Mouse (Mus musculus) midbrain, embryonic 13.5 days (tissue): ENCODE measurements around the gene Snap23. TPM values are rescaled to one million over a fixed set of nuclear protein-coding genes. Genes with fewer than 3 reads are reported as not detected.

Experiments used
- ATAC-seq: fragments of 200-750 bp; cut with Nextera tagmentation; 2 replicates; pipeline ENCODE4 v1.8.0; 2017; ENCODE audit warnings: mild to moderate bottlenecking, moderate TSS enrichment, moderate library complexity
- H3K27ac ChIP-seq: fragments of 300-500 bp; sonication (generic); 2 replicates; pipeline ENCODE4 v1.5.1; 2015; ENCODE audit warnings: inconsistent platforms, mild to moderate bottlenecking, moderate library complexity
- H3K27me3 ChIP-seq: fragments of 300-500 bp; sonication (generic); 2 replicates; pipeline ENCODE4 v1.6.1; 2015; ENCODE audit warnings: mild to moderate bottlenecking, inconsistent platforms
- H3K36me3 ChIP-seq: fragments of 300-500 bp; sonication (generic); 2 replicates; pipeline ENCODE4 v1.6.1; 2015; ENCODE audit warnings: mild to moderate bottlenecking, inconsistent platforms
- H3K4me1 ChIP-seq: fragments of 300-500 bp; sonication (generic); replicated peaks from 2 replicates; pipeline ENCODE4 v1.6.1; 2015; ENCODE audit warnings: inconsistent platforms
- H3K4me2 ChIP-seq: fragments of 300-500 bp; sonication (generic); replicated peaks from 2 replicates; pipeline ENCODE4 v1.6.1; 2015; ENCODE audit warnings: moderate library complexity, mild to moderate bottlenecking, inconsistent platforms
- H3K4me3 ChIP-seq: fragments of 300-500 bp; sonication (generic); replicated peaks from 2 replicates; pipeline ENCODE4 v1.5.1; 2015; ENCODE audit warnings: mild to moderate bottlenecking, inconsistent platforms
- H3K9ac ChIP-seq: fragments of 300-500 bp; sonication (generic); replicated peaks from 2 replicates; pipeline ENCODE4 v1.6.1; 2015; ENCODE audit warnings: mild to moderate bottlenecking, inconsistent platforms
- H3K9me3 ChIP-seq: fragments of 300-500 bp; sonication (generic); 2 replicates; pipeline ENCODE4 v1.6.1; 2016; ENCODE audit warnings: mild to moderate bottlenecking, inconsistent platforms
- WGBS: fragments of 180-500 bp; shearing (Covaris S2); methylation state at CpG from one replicate; pipeline ENCODE4 v1.1.7; 2015; 5-methylcytosine and 5-hydroxymethylcytosine counted together
- polyA plus RNA-seq: library from polyadenylated mRNA; unstranded; fragments of >200 nt; fragmentation: Nextera tagmentation; extraction: Ambion mirVana; gene quantifications from 2 replicates; pipeline ENCODE4 v1.2.1, GENCODE M21; 2015

Gene Snap23
- polyA plus RNA-seq, 1 experiment from 2014 or later, result 20.2 TPM

GRCm38 (mm10) chr2:120597734-120598133, 30.3 kb downstream of the Snap23 start:
- Histone ChIP-seq H3K4me2 (no peak overlapping the region), H3K4me3 (no peak overlapping the region), H3K9me3 (no peaks in the 10 kb centered on the region), H3K4me1 (no peaks in the 10 kb centered on the region), H3K27ac (no peak overlapping the region), H3K27me3 (no peaks in the 10 kb centered on the region), H3K36me3 (peaks cover 65% of the 10 kb centered on the region), H3K9ac (no peak overlapping the region)
- WGBS, result 93% methylated on average over 2 of the region's 2 CpGs
- no peak for ATAC-seq

GRCm38 (mm10) chr2:120599506-120599905, 32.0 kb downstream of the Snap23 start:
- Histone ChIP-seq H3K9ac (no peak overlapping the region), H3K4me3 (no peak overlapping the region), H3K4me2 (no peak overlapping the region), H3K4me1 (no peaks in the 10 kb centered on the region), H3K9me3 (no peaks in the 10 kb centered on the region), H3K36me3 (peaks cover 68% of the 10 kb centered on the region), H3K27me3 (no peaks in the 10 kb centered on the region), H3K27ac (no peak overlapping the region)
- 95% methylated on average over 4 of the region's 4 CpGs for WGBS
- ATAC-seq, result no peak

- H3K9ac ChIP-seq, result no peak overlapping the region
- H3K36me3 ChIP-seq, result peaks cover 32% of the 10 kb centered on the region
- no peaks in the 10 kb centered on the region for H3K27me3 ChIP-seq
- no peaks in the 10 kb centered on the region for H3K9me3 ChIP-seq
- no peak for ATAC-seq
- H3K4me2 ChIP-seq, result no peak overlapping the region
- H3K4me1 ChIP-seq, result peaks cover 25% of the 10 kb centered on the region
- 87% methylated on average over 6 of the region's 6 CpGs for WGBS
- H3K27ac ChIP-seq, result no peak overlapping the region
- H3K4me3 ChIP-seq, result no peak overlapping the region
These were observed 38.7 kb downstream of the Snap23 start for GRCm38 (mm10) chr2:120606021-120606690.

- Histone ChIP-seq H3K9me3 (no peaks in the 10 kb centered on the region), H3K4me2 (peak within 1 kb of the TSS; percentile 90), H3K4me1 (peaks cover 26% of the 10 kb centered on the region), H3K9ac (peak within 1 kb of the TSS; percentile 87), H3K4me3 (peak within 1 kb of the TSS; percentile 88), H3K36me3 (peaks cover 28% of the 10 kb centered on the region; the same call in 1 of the 2 replicates), H3K27ac (peak within 1 kb of the TSS; percentile 93), H3K27me3 (no peaks in the 10 kb centered on the region)
- under 1% methylated on average over 52 of the region's 52 CpGs for WGBS
- peak; percentile 98 for ATAC-seq
These were observed 41.6 kb downstream of the Snap23 start, which contains the start of the genes Haus2 and Lrrc57 for GRCm38 (mm10) chr2:120608830-120609723. TSS of gene Haus2 (plus strand) at chr2:120609383. TSS of gene Lrrc57 (minus strand) at chr2:120609520.

GRCm38 (mm10) chr2:120616279-120617163, 49.0 kb downstream of the Snap23 start:
- no peak for ATAC-seq
- no peak overlapping the region for H3K4me2 ChIP-seq
- H3K27me3 ChIP-seq, result no peaks in the 10 kb centered on the region
- H3K4me3 ChIP-seq, result no peak overlapping the region
- H3K9ac ChIP-seq, result no peak overlapping the region
- peaks cover 56% of the 10 kb centered on the region for H3K36me3 ChIP-seq
- no peak overlapping the region for H3K27ac ChIP-seq
- no peaks in the 10 kb centered on the region for H3K4me1 ChIP-seq
- WGBS, result 93% methylated on average over 5 of the region's 5 CpGs
- no peaks in the 10 kb centered on the region for H3K9me3 ChIP-seq

GRCm38 (mm10) chr2:120619538-120619937, 52.1 kb downstream of the Snap23 start:
- no peak overlapping the region for H3K4me2 ChIP-seq
- H3K27ac ChIP-seq, result no peak overlapping the region
- no peaks in the 10 kb centered on the region for H3K27me3 ChIP-seq
- H3K36me3 ChIP-seq, result peaks cover 42% of the 10 kb centered on the region
- ATAC-seq, result no peak
- no peaks in the 10 kb centered on the region for H3K9me3 ChIP-seq
- WGBS, result 100% methylated on average over 1 of the region's 1 CpGs
- H3K9ac ChIP-seq, result no peak overlapping the region
- H3K4me1 ChIP-seq, result no peaks in the 10 kb centered on the region
- no peak overlapping the region for H3K4me3 ChIP-seq

GRCm38 (mm10) chr2:120622920-120623319, 55.4 kb downstream of the Snap23 start:
- no peaks in the 10 kb centered on the region for H3K9me3 ChIP-seq
- no peak overlapping the region for H3K4me3 ChIP-seq
- ATAC-seq, result no peak
- H3K27ac ChIP-seq, result no peak overlapping the region
- peaks cover 19% of the 10 kb centered on the region for H3K36me3 ChIP-seq
- no peak overlapping the region for H3K4me2 ChIP-seq
- no peaks in the 10 kb centered on the region for H3K27me3 ChIP-seq
- H3K9ac ChIP-seq, result no peak overlapping the region
- H3K4me1 ChIP-seq, result no peaks in the 10 kb centered on the region

GRCm38 (mm10) chr2:120628076-120628865, 60.8 kb downstream of the Snap23 start:
- 34% methylated on average over 10 of the region's 10 CpGs for whole genome bisulfite sequencing
- H3K9me3 ChIP-seq, result no peaks in the 10 kb centered on the region
- H3K4me3 ChIP-seq, result peak overlapping the region; percentile 60
- H3K4me1 ChIP-seq, result peaks cover 15% of the 10 kb centered on the region
- ATAC-seq, result peak; percentile 48
- H3K27me3 ChIP-seq, result no peaks in the 10 kb centered on the region
- no peaks in the 10 kb centered on the region; the same call in 1 of the 2 replicates for H3K36me3 ChIP-seq
- peak overlapping the region; percentile 66 for H3K4me2 ChIP-seq
- H3K27ac ChIP-seq, result peak overlapping the region; percentile 75
- H3K9ac ChIP-seq, result 0 out of 2 replicates have a peak overlapping the region, but pooled peaks have one; percentile 16

GRCm38 (mm10) chr2:120628886-120629735, 61.6 kb downstream of the Snap23 start, which contains the start of gene Stard9:
TSS of gene Stard9 (plus strand) at chr2:120629121.
- Histone ChIP-seq H3K36me3 (peaks cover 2% of the 10 kb centered on the region; the same call in 1 of the 2 replicates), H3K9ac (peak within 1 kb of the TSS; percentile 73), H3K4me1 (peaks cover 15% of the 10 kb centered on the region), H3K4me2 (peak within 1 kb of the TSS; percentile 66), H3K27me3 (no peaks in the 10 kb centered on the region), H3K9me3 (no peaks in the 10 kb centered on the region), H3K27ac (peak within 1 kb of the TSS; percentile 75), H3K4me3 (peak within 1 kb of the TSS; percentile 60)
- peak; percentile 100 for ATAC-seq
- 2% methylated on average over 35 of the region's 36 CpGs for WGBS

GRCm38 (mm10) chr2:120630246-120630645, 62.8 kb downstream of the Snap23 start:
- ATAC-seq, result no peak
- Histone ChIP-seq H3K36me3 (peaks cover 10% of the 10 kb centered on the region; the same call in 1 of the 2 replicates), H3K9me3 (no peaks in the 10 kb centered on the region), H3K4me2 (no peak overlapping the region), H3K27me3 (no peaks in the 10 kb centered on the region), H3K4me1 (peaks cover 15% of the 10 kb centered on the region), H3K27ac (no peak overlapping the region), H3K9ac (no peak overlapping the region), H3K4me3 (no peak overlapping the region)
- WGBS, result 88% methylated on average over 2 of the region's 2 CpGs
